Mouse (Mus musculus): ENCODE data around the gene Stbd1. TPM values are rescaled to one million over a fixed set of nuclear protein-coding genes. Genes with fewer than 3 reads are reported as not detected.

The Stbd1 gene
- total and polyA plus RNA-seq, 2 experiments from 2014 or later = 83.8 to 143 TPM

- TF ChIP-seq CTCF (IDR thresholded peaks at IDR 0.05; ENCODE audit: low read depth) = no peak
- no peak for TF ChIP-seq EP300 (IDR thresholded peaks at IDR 0.05; ENCODE audit: low read depth)
- ATAC-seq (ENCODE audit: insufficient read depth, low read depth) (no peak), DNase-seq (ENCODE audit: low spot score) (no peak)
- H3K4me1 ChIP-seq (ENCODE audit: control insufficient read depth, insufficient read depth) = no peaks in the 10 kb centered on the region
- H3K27me3 ChIP-seq (ENCODE audit: control insufficient read depth, insufficient read depth, low read length) = no peaks in the 10 kb centered on the region
- WGBS = 86% methylated on average over 4 of the region's 4 CpGs
- no peak overlapping the region for H3K9ac ChIP-seq (replicated peaks; ENCODE audit: low read depth, low read length)
- no peaks in the 10 kb centered on the region for H3K9me3 ChIP-seq (replicated peaks; ENCODE audit: control insufficient read depth, low read length)
- no peak overlapping the region for H3K4me3 ChIP-seq (ENCODE audit: low read depth, low read length)
- H3K4me2 ChIP-seq (ENCODE audit: low read depth, low read length) = no peak overlapping the region
- H3K36me3 ChIP-seq (replicated peaks; ENCODE audit: control insufficient read depth, insufficient read depth, low read length) = no peaks in the 10 kb centered on the region
- no peak overlapping the region for H3K27ac ChIP-seq (ENCODE audit: low read depth)
Observed at GRCm38 (mm10) chr5:92612756-92613155, 9.9 kb downstream of the Stbd1 start.

DNA sequence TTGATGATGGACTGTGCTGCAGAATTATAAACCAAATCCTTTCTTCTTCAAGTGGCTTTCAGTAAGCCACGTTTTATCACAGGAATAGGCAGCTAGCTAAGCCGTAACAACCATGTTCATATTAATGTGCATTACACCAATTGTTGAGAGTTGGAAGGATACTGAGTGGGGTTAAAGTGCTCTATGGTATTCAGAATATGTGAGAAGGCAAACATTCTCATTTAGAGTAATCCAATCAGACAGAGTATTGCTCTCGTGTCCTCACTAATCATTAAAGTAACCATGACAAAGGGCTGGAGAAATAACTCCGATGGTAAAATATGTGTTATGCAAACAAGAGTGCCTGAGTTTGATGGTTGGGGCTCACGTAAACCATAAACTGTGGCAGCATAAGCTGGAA, 19.0 kb downstream of the Stbd1 start:
- Histone ChIP-seq H3K4me3 (ENCODE audit: low read depth, low read length) (no peak overlapping the region), H3K4me2 (ENCODE audit: low read depth, low read length) (no peak overlapping the region), H3K36me3 (replicated peaks; ENCODE audit: control insufficient read depth, insufficient read depth, low read length) (no peaks in the 10 kb centered on the region), H3K27me3 (ENCODE audit: control insufficient read depth, insufficient read depth, low read length) (no peaks in the 10 kb centered on the region), H3K4me1 (ENCODE audit: control insufficient read depth, insufficient read depth) (no peaks in the 10 kb centered on the region), H3K9ac (replicated peaks; ENCODE audit: low read depth, low read length) (no peak overlapping the region), H3K27ac (ENCODE audit: low read depth) (no peak overlapping the region), H3K9me3 (replicated peaks; ENCODE audit: control insufficient read depth, low read length) (no peaks in the 10 kb centered on the region; the same call in 1 of the 2 replicates)
- no peak for ATAC-seq (ENCODE audit: insufficient read depth, low read depth)
- WGBS = 85% methylated on average over 5 of the region's 5 CpGs
- no peak for DNase-seq (ENCODE audit: low spot score)
- TF ChIP-seq CTCF (IDR thresholded peaks at IDR 0.05; ENCODE audit: low read depth) = no peak
- no peak for TF ChIP-seq EP300 (IDR thresholded peaks at IDR 0.05; ENCODE audit: low read depth)

GRCm38 (mm10) chr5:92627896-92628295, 25.1 kb downstream of the Stbd1 start:
- H3K4me3 ChIP-seq (ENCODE audit: low read depth, low read length) = no peak overlapping the region
- no peaks in the 10 kb centered on the region for H3K27me3 ChIP-seq (ENCODE audit: control insufficient read depth, insufficient read depth, low read length)
- no peak overlapping the region for H3K9ac ChIP-seq (replicated peaks; ENCODE audit: low read depth, low read length)
- no peak overlapping the region for H3K4me2 ChIP-seq (ENCODE audit: low read depth, low read length)
- TF ChIP-seq EP300 (IDR thresholded peaks at IDR 0.05; ENCODE audit: low read depth) (peak; percentile 97), CTCF (IDR thresholded peaks at IDR 0.05; ENCODE audit: low read depth) (no peak)
- ATAC-seq (ENCODE audit: insufficient read depth, low read depth) = peak; percentile 95
- H3K9me3 ChIP-seq (replicated peaks; ENCODE audit: control insufficient read depth, low read length) = no peaks in the 10 kb centered on the region; the same call in 1 of the 2 replicates
- WGBS = 24% methylated on average over 7 of the region's 7 CpGs
- DNase-seq (ENCODE audit: low spot score) = peak; percentile 70
- no peaks in the 10 kb centered on the region for H3K4me1 ChIP-seq (ENCODE audit: control insufficient read depth, insufficient read depth)
- peak overlapping the region; percentile 69 for H3K27ac ChIP-seq (ENCODE audit: low read depth)
- no peaks in the 10 kb centered on the region for H3K36me3 ChIP-seq (replicated peaks; ENCODE audit: control insufficient read depth, insufficient read depth, low read length)

- H3K9ac ChIP-seq (replicated peaks; ENCODE audit: low read depth, low read length) = no peak overlapping the region
- 65% methylated on average over 4 of the region's 4 CpGs for WGBS
- no peak overlapping the region for H3K27ac ChIP-seq (ENCODE audit: low read depth)
- no peaks in the 10 kb centered on the region for H3K9me3 ChIP-seq (replicated peaks; ENCODE audit: control insufficient read depth, low read length)
- H3K4me1 ChIP-seq (ENCODE audit: control insufficient read depth, insufficient read depth) = no peaks in the 10 kb centered on the region
- DNase-seq (ENCODE audit: low spot score) (no peak), ATAC-seq (ENCODE audit: insufficient read depth, low read depth) (no peak)
- H3K4me2 ChIP-seq (ENCODE audit: low read depth, low read length) = no peak overlapping the region
- H3K4me3 ChIP-seq (ENCODE audit: low read depth, low read length) = no peak overlapping the region
- TF ChIP-seq CTCF (IDR thresholded peaks at IDR 0.05; ENCODE audit: low read depth) = peak; percentile 12; the same call in 1 of the 2 replicates
- no peak for TF ChIP-seq EP300 (IDR thresholded peaks at IDR 0.05; ENCODE audit: low read depth)
- no peaks in the 10 kb centered on the region for H3K36me3 ChIP-seq (replicated peaks; ENCODE audit: control insufficient read depth, insufficient read depth, low read length)
- H3K27me3 ChIP-seq (ENCODE audit: control insufficient read depth, insufficient read depth, low read length) = no peaks in the 10 kb centered on the region
Observed at GRCm38 (mm10) chr5:92633526-92633925, 30.7 kb downstream of the Stbd1 start.

- Histone ChIP-seq H3K36me3 (replicated peaks; ENCODE audit: control insufficient read depth, insufficient read depth, low read length) (no peaks in the 10 kb centered on the region), H3K9ac (replicated peaks; ENCODE audit: low read depth, low read length) (no peak overlapping the region), H3K9me3 (replicated peaks; ENCODE audit: control insufficient read depth, low read length) (no peaks in the 10 kb centered on the region), H3K4me1 (ENCODE audit: control insufficient read depth, insufficient read depth) (no peaks in the 10 kb centered on the region), H3K27ac (ENCODE audit: low read depth) (no peak overlapping the region), H3K4me2 (ENCODE audit: low read depth, low read length) (no peak overlapping the region), H3K4me3 (ENCODE audit: low read depth, low read length) (no peak overlapping the region), H3K27me3 (ENCODE audit: control insufficient read depth, insufficient read depth, low read length) (no peaks in the 10 kb centered on the region)
- TF ChIP-seq EP300 (IDR thresholded peaks at IDR 0.05; ENCODE audit: low read depth) (no peak), CTCF (IDR thresholded peaks at IDR 0.05; ENCODE audit: low read depth) (no peak)
- DNase-seq (ENCODE audit: low spot score) (no peak), ATAC-seq (ENCODE audit: insufficient read depth, low read depth) (no peak)
- 71% methylated on average over 3 of the region's 3 CpGs for WGBS
Observed at GRCm38 (mm10) chr5:92634916-92635315, 32.1 kb downstream of the Stbd1 start.

- Histone ChIP-seq H3K27me3 (ENCODE audit: control insufficient read depth, insufficient read depth, low read length) (no peaks in the 10 kb centered on the region), H3K4me2 (ENCODE audit: low read depth, low read length) (no peak overlapping the region), H3K4me1 (ENCODE audit: control insufficient read depth, insufficient read depth) (no peaks in the 10 kb centered on the region), H3K36me3 (replicated peaks; ENCODE audit: control insufficient read depth, insufficient read depth, low read length) (no peaks in the 10 kb centered on the region), H3K4me3 (ENCODE audit: low read depth, low read length) (no peak overlapping the region), H3K9me3 (replicated peaks; ENCODE audit: control insufficient read depth, low read length) (no peaks in the 10 kb centered on the region), H3K27ac (ENCODE audit: low read depth) (no peak overlapping the region), H3K9ac (replicated peaks; ENCODE audit: low read depth, low read length) (no peak overlapping the region)
- 79% methylated on average over 5 of the region's 5 CpGs for WGBS
- no peak for ATAC-seq (ENCODE audit: insufficient read depth, low read depth)
- DNase-seq (ENCODE audit: low spot score) = no peak
- no peak for TF ChIP-seq EP300 (IDR thresholded peaks at IDR 0.05; ENCODE audit: low read depth)
- TF ChIP-seq CTCF (IDR thresholded peaks at IDR 0.05; ENCODE audit: low read depth) = no peak
Observed at GRCm38 (mm10) chr5:92635891-92636290, 33.0 kb downstream of the Stbd1 start.

Measured in heart, postnatal 0 days (tissue).